Mouse (Mus musculus): Measurements from ENCODE around the gene Med24. TPM values are rescaled to one million over a fixed set of nuclear protein-coding genes. Genes with fewer than 3 reads are reported as not detected.

Med24 gene
- polyA plus RNA-seq, 1 experiment from 2014 or later = 24.2 TPM

DNA sequence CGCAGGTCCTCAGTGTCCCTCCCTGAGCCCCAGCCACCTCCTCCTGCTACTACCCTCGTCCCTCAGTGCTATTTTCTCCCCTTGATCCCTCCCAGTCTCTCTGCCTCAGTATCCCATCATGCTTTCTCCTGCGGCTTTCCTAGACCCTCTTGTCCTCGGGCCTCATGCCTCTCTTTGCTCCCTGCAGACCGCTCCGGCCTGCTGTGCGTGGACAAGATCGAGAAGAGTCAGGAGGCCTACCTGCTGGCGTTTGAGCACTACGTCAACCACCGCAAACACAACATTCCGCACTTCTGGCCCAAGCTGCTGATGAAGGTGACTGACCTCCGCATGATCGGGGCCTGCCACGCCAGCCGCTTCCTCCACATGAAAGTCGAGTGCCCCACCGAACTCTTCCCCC lies 34.9 kb upstream of the Med24 start:
- Histone ChIP-seq H3K9me3 (replicated peaks) (no peaks in the 10 kb centered on the region), H3K36me3 (replicated peaks) (peaks cover 59% of the 10 kb centered on the region), H3K9ac (no peak overlapping the region), H3K4me1 (replicated peaks) (peaks cover 64% of the 10 kb centered on the region), H3K4me3 (replicated peaks) (no peak overlapping the region), H3K4me2 (no peak overlapping the region), H3K27ac (replicated peaks) (0 out of 2 replicates have a peak overlapping the region, but pooled peaks have one; percentile 6), H3K27me3 (no peaks in the 10 kb centered on the region)
- ATAC-seq (ENCODE audit: insufficient read depth) = no peak
- 82% methylated on average over 18 of the region's 18 CpGs for WGBS (ENCODE audit: insufficient replicate concordance)

DNA sequence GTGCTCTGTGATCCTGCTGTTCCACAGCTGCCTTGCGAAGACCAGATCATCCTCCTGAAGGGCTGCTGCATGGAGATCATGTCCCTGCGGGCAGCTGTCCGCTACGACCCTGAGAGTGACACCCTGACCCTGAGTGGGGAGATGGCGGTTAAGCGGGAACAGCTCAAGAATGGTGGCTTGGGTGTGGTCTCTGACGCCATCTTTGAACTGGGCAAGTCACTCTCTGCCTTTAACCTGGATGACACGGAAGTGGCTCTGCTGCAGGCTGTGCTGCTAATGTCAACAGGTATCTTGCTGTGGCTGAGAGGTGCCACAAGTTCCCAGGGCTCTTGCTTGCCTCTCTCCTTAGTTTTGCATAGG lies 34.2 kb upstream of the Med24 start:
- no peaks in the 10 kb centered on the region for H3K9me3 ChIP-seq (replicated peaks)
- no peak overlapping the region for H3K4me2 ChIP-seq
- peaks cover 64% of the 10 kb centered on the region for H3K36me3 ChIP-seq (replicated peaks)
- no peak for ATAC-seq (ENCODE audit: insufficient read depth)
- H3K4me3 ChIP-seq (replicated peaks) = no peak overlapping the region
- H3K9ac ChIP-seq = no peak overlapping the region
- H3K27ac ChIP-seq (replicated peaks) = peak overlapping the region; percentile 6; the same call in 1 of the 2 replicates
- WGBS (ENCODE audit: insufficient replicate concordance) = 85% methylated on average over 8 of the region's 8 CpGs
- H3K27me3 ChIP-seq = no peaks in the 10 kb centered on the region
- H3K4me1 ChIP-seq (replicated peaks) = peaks cover 58% of the 10 kb centered on the region

GRCm38 (mm10) chr11:98762756-98763501 lies 33.7 kb upstream of the Med24 start:
- peak overlapping the region; percentile 6; the same call in 1 of the 2 replicates for H3K27ac ChIP-seq (replicated peaks)
- ATAC-seq (ENCODE audit: insufficient read depth) = no peak
- H3K4me1 ChIP-seq (replicated peaks) = peaks cover 53% of the 10 kb centered on the region
- no peaks in the 10 kb centered on the region for H3K9me3 ChIP-seq (replicated peaks)
- H3K36me3 ChIP-seq (replicated peaks) = peaks cover 68% of the 10 kb centered on the region
- no peak overlapping the region for H3K4me3 ChIP-seq (replicated peaks)
- H3K9ac ChIP-seq = no peak overlapping the region
- no peaks in the 10 kb centered on the region for H3K27me3 ChIP-seq
- 72% methylated on average over 17 of the region's 17 CpGs for WGBS (ENCODE audit: insufficient replicate concordance)
- no peak overlapping the region for H3K4me2 ChIP-seq

DNA sequence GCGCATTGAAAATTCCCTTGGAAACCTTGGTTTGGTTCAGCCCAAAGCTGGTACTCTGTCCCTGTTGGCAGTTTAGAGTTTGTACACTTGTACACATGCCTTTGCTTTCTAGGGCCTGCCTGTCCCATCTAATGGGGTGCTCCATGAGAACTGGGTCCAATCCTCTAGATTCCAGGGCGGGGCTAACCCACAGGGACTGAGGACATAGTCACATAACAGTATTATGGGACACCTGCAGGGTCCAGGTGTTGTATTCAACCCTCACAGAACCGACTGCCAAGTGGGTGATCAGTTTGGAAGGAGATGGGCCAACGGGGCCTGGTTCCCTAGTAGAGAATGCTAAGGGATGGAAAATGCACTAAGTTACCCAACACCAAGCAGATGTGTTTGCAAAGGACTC lies 32.7 kb upstream of the Med24 start:
- H3K4me2 ChIP-seq = no peak overlapping the region
- WGBS (ENCODE audit: insufficient replicate concordance) = 85% methylated on average over 4 of the region's 4 CpGs
- H3K9me3 ChIP-seq (replicated peaks) = no peaks in the 10 kb centered on the region
- no peak overlapping the region for H3K4me3 ChIP-seq (replicated peaks)
- peaks cover 47% of the 10 kb centered on the region for H3K4me1 ChIP-seq (replicated peaks)
- H3K27ac ChIP-seq (replicated peaks) = no peak overlapping the region
- no peak for ATAC-seq (ENCODE audit: insufficient read depth)
- H3K36me3 ChIP-seq (replicated peaks) = peaks cover 73% of the 10 kb centered on the region
- H3K27me3 ChIP-seq = no peaks in the 10 kb centered on the region
- no peak overlapping the region for H3K9ac ChIP-seq

DNA sequence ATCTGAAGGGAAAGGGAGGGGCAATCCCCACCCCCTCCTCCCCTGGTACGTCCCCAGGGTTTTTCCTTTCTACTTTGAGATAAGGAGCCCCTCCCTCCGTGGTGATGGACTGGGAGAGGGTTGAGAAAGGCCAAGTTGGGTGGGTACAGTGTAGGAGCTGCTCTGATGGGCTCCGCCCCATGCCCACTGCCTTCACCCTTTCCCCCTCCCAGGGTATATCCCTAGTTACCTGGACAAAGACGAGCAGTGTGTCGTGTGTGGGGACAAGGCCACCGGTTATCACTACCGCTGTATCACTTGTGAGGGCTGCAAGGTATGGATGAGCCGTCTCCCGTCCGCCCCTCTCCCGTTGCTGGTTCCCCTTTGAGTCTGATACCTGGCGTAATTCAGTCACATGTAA lies 27.5 kb upstream of the Med24 start:
- no peak overlapping the region for H3K4me3 ChIP-seq (replicated peaks)
- no peak for ATAC-seq (ENCODE audit: insufficient read depth)
- H3K9me3 ChIP-seq (replicated peaks) = no peaks in the 10 kb centered on the region
- H3K4me2 ChIP-seq = no peak overlapping the region
- H3K27me3 ChIP-seq = no peaks in the 10 kb centered on the region
- WGBS (ENCODE audit: insufficient replicate concordance) = 57% methylated on average over 12 of the region's 12 CpGs
- peaks cover 49% of the 10 kb centered on the region for H3K36me3 ChIP-seq (replicated peaks)
- H3K9ac ChIP-seq = no peak overlapping the region
- peak overlapping the region; percentile 61; the same call in 1 of the 2 replicates for H3K27ac ChIP-seq (replicated peaks)
- peaks cover 56% of the 10 kb centered on the region for H3K4me1 ChIP-seq (replicated peaks)

- peaks cover 41% of the 10 kb centered on the region for H3K36me3 ChIP-seq (replicated peaks)
- peak overlapping the region; percentile 61 for H3K27ac ChIP-seq (replicated peaks)
- peak overlapping the region; percentile 44 for H3K4me2 ChIP-seq
- H3K9ac ChIP-seq = peak overlapping the region; percentile 15; the same call in 1 of the 2 replicates
- no peak overlapping the region for H3K4me3 ChIP-seq (replicated peaks)
- H3K27me3 ChIP-seq = no peaks in the 10 kb centered on the region
- ATAC-seq (ENCODE audit: insufficient read depth) = peak; percentile 13; the same call in 1 of the 2 replicates
- H3K4me1 ChIP-seq (replicated peaks) = peaks cover 65% of the 10 kb centered on the region
- WGBS (ENCODE audit: insufficient replicate concordance) = 64% methylated on average over 6 of the region's 6 CpGs
- H3K9me3 ChIP-seq (replicated peaks) = no peaks in the 10 kb centered on the region
Measured at GRCm38 (mm10) chr11:98755726-98756380, 26.6 kb upstream of the Med24 start.

DNA sequence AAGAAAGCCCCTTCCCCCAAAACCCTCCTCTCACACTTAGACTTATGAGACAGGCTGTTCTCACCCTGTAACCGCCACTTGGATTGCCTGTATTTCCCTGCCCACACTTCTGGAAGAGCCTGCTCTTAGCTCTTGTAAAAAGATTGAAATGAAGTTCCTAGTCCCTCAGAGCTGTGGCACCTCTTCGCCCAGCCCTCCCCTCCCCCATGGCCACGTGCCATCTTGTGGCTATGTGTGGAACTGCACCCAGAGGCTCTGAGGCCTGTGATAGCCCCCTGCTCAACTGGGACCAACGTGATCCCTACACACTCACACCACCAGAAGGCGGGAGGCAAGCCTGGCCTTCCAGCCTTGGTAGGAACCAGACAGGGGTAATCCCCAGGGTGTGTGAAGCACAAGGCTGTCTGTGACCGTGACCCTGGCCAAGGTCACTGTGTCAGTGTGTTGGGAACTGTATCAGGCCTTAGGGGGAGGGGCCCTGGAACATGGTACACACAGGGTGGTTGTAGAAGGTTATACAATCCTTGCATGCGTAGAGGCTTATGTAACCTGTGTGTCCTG lies 25.5 kb upstream of the Med24 start:
- H3K9me3 ChIP-seq (replicated peaks) = no peaks in the 10 kb centered on the region
- no peak overlapping the region for H3K4me3 ChIP-seq (replicated peaks)
- H3K4me1 ChIP-seq (replicated peaks) = peaks cover 76% of the 10 kb centered on the region
- peak; percentile 27 for ATAC-seq (ENCODE audit: insufficient read depth)
- no peaks in the 10 kb centered on the region for H3K27me3 ChIP-seq
- H3K27ac ChIP-seq (replicated peaks) = peak overlapping the region; percentile 86
- peak overlapping the region; percentile 32 for H3K4me2 ChIP-seq
- peaks cover 29% of the 10 kb centered on the region for H3K36me3 ChIP-seq (replicated peaks)
- H3K9ac ChIP-seq = peak overlapping the region; percentile 43
- WGBS (ENCODE audit: insufficient replicate concordance) = 14% methylated on average over 7 of the region's 7 CpGs

GRCm38 (mm10) chr11:98754151-98754620 lies 25.0 kb upstream of the Med24 start:
- WGBS (ENCODE audit: insufficient replicate concordance) = 38% methylated on average over 9 of the region's 9 CpGs
- ATAC-seq (ENCODE audit: insufficient read depth) = no peak
- Histone ChIP-seq H3K9me3 (replicated peaks) (no peaks in the 10 kb centered on the region), H3K4me2 (peak overlapping the region; percentile 32), H3K4me1 (replicated peaks) (peaks cover 82% of the 10 kb centered on the region), H3K36me3 (replicated peaks) (peaks cover 27% of the 10 kb centered on the region), H3K4me3 (replicated peaks) (no peak overlapping the region), H3K27me3 (no peaks in the 10 kb centered on the region), H3K27ac (replicated peaks) (peak overlapping the region; percentile 86), H3K9ac (peak overlapping the region; percentile 43)

DNA sequence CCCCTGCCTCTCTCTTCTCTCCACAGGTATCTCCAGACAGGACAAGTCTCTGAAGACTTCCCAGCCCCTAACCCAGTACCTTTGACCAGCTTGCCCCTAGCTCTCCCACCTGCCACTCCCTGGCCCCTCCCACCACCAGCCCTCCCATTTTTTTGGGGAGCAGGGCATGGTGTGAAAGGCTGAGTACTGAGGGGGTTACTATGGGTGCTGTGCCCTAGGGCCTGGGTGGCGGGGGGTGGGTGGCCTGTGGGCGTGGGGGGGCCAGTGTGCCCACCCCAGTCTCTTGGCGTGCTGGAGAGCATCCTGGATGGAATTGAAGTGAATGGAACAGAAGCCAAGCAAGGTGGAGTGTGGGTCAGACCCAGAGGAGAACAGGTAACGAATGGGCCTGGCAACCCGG lies 24.0 kb upstream of the Med24 start:
- no peak for ATAC-seq (ENCODE audit: insufficient read depth)
- no peak overlapping the region for H3K9ac ChIP-seq
- H3K4me1 ChIP-seq (replicated peaks) = peaks cover 91% of the 10 kb centered on the region
- H3K9me3 ChIP-seq (replicated peaks) = no peaks in the 10 kb centered on the region
- H3K36me3 ChIP-seq (replicated peaks) = peaks cover 19% of the 10 kb centered on the region
- no peaks in the 10 kb centered on the region for H3K27me3 ChIP-seq
- H3K27ac ChIP-seq (replicated peaks) = peak overlapping the region; percentile 86
- no peak overlapping the region for H3K4me2 ChIP-seq
- H3K4me3 ChIP-seq (replicated peaks) = no peak overlapping the region
- WGBS (ENCODE audit: insufficient replicate concordance) = 75% methylated on average over 5 of the region's 5 CpGs

- Histone ChIP-seq H3K36me3 (replicated peaks) (peaks cover 18% of the 10 kb centered on the region), H3K27me3 (no peaks in the 10 kb centered on the region), H3K4me2 (peak overlapping the region; percentile 69; the same call in 1 of the 2 replicates), H3K9ac (0 out of 2 replicates have a peak overlapping the region, but pooled peaks have one; percentile 4), H3K9me3 (replicated peaks) (no peaks in the 10 kb centered on the region), H3K4me3 (replicated peaks) (no peak overlapping the region), H3K27ac (replicated peaks) (peak overlapping the region; percentile 86), H3K4me1 (replicated peaks) (peaks cover 97% of the 10 kb centered on the region)
- ATAC-seq (ENCODE audit: insufficient read depth) = no peak
- 75% methylated on average over 10 of the region's 10 CpGs for WGBS (ENCODE audit: insufficient replicate concordance)
Measured at GRCm38 (mm10) chr11:98752562-98753140, 23.4 kb upstream of the Med24 start.

All from liver, embryonic 15.5 days (tissue).